Mouse (Mus musculus): ENCODE measurements at regions not wholly inside any gene's neighbourhood (a gene's known extent, or its start where the extent isn't known, plus 50 kb on each side); places are given as distances from the start of the nearest gene placed in this dataset.

GRCm38 (mm10) chr14:71338219-71338618 is 738.6 kb upstream of the Fam160b2 start:
- no peak for TF ChIP-seq CTCF (IDR thresholded peaks at IDR 0.05; ENCODE audit: low read depth, low read length)
- TF ChIP-seq POLR2A (IDR thresholded peaks at IDR 0.05; ENCODE audit: extremely low read depth, insufficient read depth, low read length) = no peak
